Mouse (Mus musculus) CH12.LX (cell line): ENCODE measurements around the gene Cnep1r1.

ENCODE experiments used
- CHD1 ChIP-seq: IDR thresholded peaks from 2 replicates; pipeline ENCODE4 v1.6.1; 2012; ENCODE audit warnings: low read depth, low read length, improper control_type of control experiment, inconsistent platforms
- CTCF ChIP-seq, 2 experiments: IDR thresholded peaks in 1 of 2; conservative IDR thresholded peaks in 1 of 2; 2 replicates each; pipeline ENCODE4 v1.5.1; 2011 to 2012; ENCODE audit warnings: low read depth in 2 of 2, low read length in 2 of 2, improper control_type of control experiment in 1 of 2, inconsistent platforms in 1 of 2, mild to moderate bottlenecking in 1 of 2, moderate library complexity in 1 of 2

- TF ChIP-seq CHD1, result no peak
- no peak for TF ChIP-seq CTCF (conservative IDR thresholded peaks at IDR 0.05 in 1 of 2, IDR thresholded peaks at IDR 0.05 in 1 of 2; ENCODE audit: low read depth in 2 of 2, low read length in 2 of 2)
Measured at GRCm38 (mm10) chr8:88139256-88139655, 20.7 kb downstream of the Cnep1r1 start.
